Mouse (Mus musculus) spleen, adult 2 months (tissue): Measurements from ENCODE around the gene Rin2. TPM values are rescaled to one million over a fixed set of nuclear protein-coding genes. Genes with fewer than 3 reads are reported as not detected.

Source experiments
- DNase-seq, 2 experiments: peaks; one replicate each; pipeline versions ENCODE4 v3.0.0 to v3.0.0-alpha.2; 2012 to 2021; ENCODE audit warnings: low spot score in 2 of 2, low read depth in 1 of 2
- H3K27ac ChIP-seq: fragments of 200-500 bp; 2 replicates; pipeline ENCODE4 v1.5.1; 2012; ENCODE audit warnings: low read length, inconsistent platforms; ENCODE audit not compliant: insufficient read depth
- H3K27me3 ChIP-seq: fragments of 200-500 bp; 2 replicates; pipeline ENCODE4 v1.6.1; 2012; ENCODE audit warnings: mild to moderate bottlenecking, moderate library complexity, low read length, inconsistent platforms; ENCODE audit not compliant: control insufficient read depth, insufficient read depth
- H3K36me3 ChIP-seq: fragments of 200-500 bp; 2 replicates; pipeline ENCODE4 v1.6.1; 2012; ENCODE audit warnings: mild to moderate bottlenecking, low read length, inconsistent platforms; ENCODE audit not compliant: control insufficient read depth, insufficient read depth
- H3K4me1 ChIP-seq: fragments of 200-500 bp; 2 replicates; pipeline ENCODE4 v1.6.1; 2011; ENCODE audit warnings: inconsistent platforms; ENCODE audit not compliant: control insufficient read depth, insufficient read depth, insufficient read length
- H3K4me3 ChIP-seq: fragments of 200-500 bp; 2 replicates; pipeline ENCODE4 v1.5.1; 2011; ENCODE audit warnings: mild to moderate bottlenecking, inconsistent platforms; ENCODE audit not compliant: insufficient read depth, insufficient read length; ENCODE audit errors: extremely low read depth
- CTCF ChIP-seq: fragments of 200-500 bp; IDR thresholded peaks from 2 replicates; pipeline ENCODE4 v1.5.1; 2011; ENCODE audit warnings: mild to moderate bottlenecking, inconsistent platforms; ENCODE audit not compliant: insufficient read depth, insufficient read length, insufficient replicate concordance; ENCODE audit errors: extremely low read depth
- POLR2A ChIP-seq: fragments of 200-500 bp; IDR thresholded peaks from 2 replicates; pipeline ENCODE4 v1.6.1; 2011; ENCODE audit warnings: low read depth, low read length, inconsistent platforms
- WGBS: fragments of 180-500 bp; shearing (Covaris S2); methylation state at CpG from one replicate; pipeline ENCODE4 v1.1.7; 2018; 5-methylcytosine and 5-hydroxymethylcytosine counted together
- polyA plus RNA-seq: library from polyadenylated mRNA; depleted of rRNA; stranded (reverse); fragments of >200 nt; gene quantifications from 2 replicates; pipeline ENCODE4 v1.2.3, GENCODE M21; 2012

Rin2 gene
- polyA plus RNA-seq, 1 experiment = 2.2 TPM

GRCm38 (mm10) chr2:145872099-145872498 lies 197.1 kb downstream of the Rin2 start:
- Histone ChIP-seq H3K27me3 (no peaks in the 10 kb centered on the region), H3K27ac (no peak overlapping the region)
- no peak for DNase-seq

GRCm38 (mm10) chr2:145873953-145874352 lies 198.9 kb downstream of the Rin2 start:
- 85% methylated on average over 1 of the region's 1 CpGs for WGBS
- Histone ChIP-seq H3K27me3 (no peaks in the 10 kb centered on the region), H3K27ac (no peak overlapping the region), H3K36me3 (no peaks in the 10 kb centered on the region), H3K4me3 (no peak overlapping the region), H3K4me1 (no peaks in the 10 kb centered on the region)
- no peak for TF ChIP-seq CTCF
- TF ChIP-seq POLR2A = no peak
- DNase-seq = no peak

More at GRCm38 (mm10) chr2:145872099-145872498, 197.1 kb downstream of the Rin2 start:
- TF ChIP-seq POLR2A (no peak), CTCF (no peak)
- Histone ChIP-seq H3K4me3 (no peak overlapping the region), H3K4me1 (no peaks in the 10 kb centered on the region), H3K36me3 (no peaks in the 10 kb centered on the region)
- WGBS = 84% methylated on average over 1 of the region's 1 CpGs

- no peaks in the 10 kb centered on the region for H3K27me3 ChIP-seq
- H3K36me3 ChIP-seq = no peaks in the 10 kb centered on the region
- H3K4me1 ChIP-seq = no peaks in the 10 kb centered on the region
- TF ChIP-seq CTCF (no peak), POLR2A (no peak)
- DNase-seq = no peak
- 72% methylated on average over 3 of the region's 3 CpGs for WGBS
- H3K27ac ChIP-seq = no peak overlapping the region
- H3K4me3 ChIP-seq = no peak overlapping the region
Measured at GRCm38 (mm10) chr2:145874879-145875482, 200.0 kb downstream of the Rin2 start.

GRCm38 (mm10) chr2:145877191-145877590 lies 202.2 kb downstream of the Rin2 start:
- Histone ChIP-seq H3K4me1 (no peaks in the 10 kb centered on the region), H3K36me3 (no peaks in the 10 kb centered on the region), H3K4me3 (no peak overlapping the region), H3K27ac (no peak overlapping the region), H3K27me3 (no peaks in the 10 kb centered on the region)
- no peak for TF ChIP-seq CTCF
- no peak for TF ChIP-seq POLR2A
- 90% methylated on average over 3 of the region's 3 CpGs for WGBS
- DNase-seq = no peak

GRCm38 (mm10) chr2:145880887-145881747 lies 206.1 kb downstream of the Rin2 start:
- 67% methylated on average over 11 of the region's 11 CpGs for WGBS
- TF ChIP-seq CTCF = no peak
- no peak for TF ChIP-seq POLR2A
- Histone ChIP-seq H3K4me1 (no peaks in the 10 kb centered on the region; the same call in 1 of the 2 replicates), H3K36me3 (no peaks in the 10 kb centered on the region), H3K27me3 (no peaks in the 10 kb centered on the region), H3K4me3 (no peak overlapping the region), H3K27ac (no peak overlapping the region)
- DNase-seq = no peak

GRCm38 (mm10) chr2:145881932-145882331 lies 206.9 kb downstream of the Rin2 start:
- 86% methylated on average over 5 of the region's 5 CpGs for WGBS
- Histone ChIP-seq H3K36me3 (no peaks in the 10 kb centered on the region), H3K27ac (no peak overlapping the region), H3K27me3 (no peaks in the 10 kb centered on the region), H3K4me1 (no peaks in the 10 kb centered on the region; the same call in 1 of the 2 replicates), H3K4me3 (no peak overlapping the region)
- no peak for DNase-seq
- no peak for TF ChIP-seq POLR2A
- TF ChIP-seq CTCF = no peak
